Comparison of ENCODE assay signal across 8 mouse cellular contexts in genomic region chr8:27677143-27678106, GRCm38 (mm10).
DNase-seq lines count a peak whose midpoint lies in the region; ATAC-seq lines count a peak whose summit lies in the region.

No protein-coding gene starts in this region.

- H3K9me3 ChIP-seq in forebrain, embryonic 15.5 days: no peaks in the 10 kb centered on the region
- no peaks in the 10 kb centered on the region for H3K9me3 ChIP-seq in midbrain, embryonic 11.5 days (ENCODE audit: control insufficient read depth, low read length)

- no peaks in the 10 kb centered on the region for H3K27me3 ChIP-seq in forebrain, embryonic 15.5 days
- no peaks in the 10 kb centered on the region for H3K27me3 ChIP-seq in midbrain, embryonic 11.5 days (ENCODE audit: control insufficient read depth, insufficient read depth, low read length)

- WGBS in forebrain, embryonic 15.5 days: 33% methylated on average over 13 of the region's 13 CpGs
- 37% methylated on average over 13 of the region's 13 CpGs for WGBS in midbrain, embryonic 11.5 days

- no peak overlapping the region for H3K4me2 ChIP-seq in forebrain, embryonic 15.5 days (replicated peaks)
- no peak overlapping the region for H3K4me2 ChIP-seq in midbrain, embryonic 11.5 days

- peak; percentile 5 for DNase-seq in adrenal gland, adult 2 months
- no peak for DNase-seq in adrenal gland, adult 8-10 months
- peak; percentile 48 for DNase-seq in A20 (ENCODE audit: low read depth, low spot score)
- DNase-seq in c-Kit-positive CD71-positive TER-119-positive erythroid progenitor cells, embryonic 14.5 days (ENCODE audit: low spot score): peak; percentile 15
- DNase-seq in kidney, postnatal 10 days: peak; percentile 57
- DNase-seq in midbrain, embryonic 11.5 days (ENCODE audit: low spot score, missing footprints): peak; percentile 88
- DNase-seq in testis, postnatal 14 days (ENCODE audit: low spot score): peak; percentile 7

- H3K36me3 ChIP-seq in forebrain, embryonic 15.5 days: no peaks in the 10 kb centered on the region
- no peaks in the 10 kb centered on the region for H3K36me3 ChIP-seq in midbrain, embryonic 11.5 days (ENCODE audit: control insufficient read depth, insufficient read depth, low read length)

- peak; percentile 67 for ATAC-seq in forebrain, embryonic 15.5 days (replicated peaks)
- ATAC-seq in midbrain, embryonic 11.5 days (ENCODE audit: low FRiP score): peak; percentile 60

- H3K4me1 ChIP-seq in forebrain, embryonic 15.5 days: peaks cover 12% of the 10 kb centered on the region; the same call in 1 of the 2 replicates
- no peaks in the 10 kb centered on the region for H3K4me1 ChIP-seq in midbrain, embryonic 11.5 days (ENCODE audit: control insufficient read depth, insufficient read depth, low read length)

- H3K27ac ChIP-seq in forebrain, embryonic 15.5 days (replicated peaks): no peak overlapping the region
- H3K27ac ChIP-seq in midbrain, embryonic 11.5 days (ENCODE audit: low read depth, low read length): no peak overlapping the region

- 0 out of 2 replicates have a peak overlapping the region, but pooled peaks have one; percentile 24 for H3K9ac ChIP-seq in forebrain, embryonic 15.5 days (replicated peaks)
- H3K9ac ChIP-seq in midbrain, embryonic 11.5 days (ENCODE audit: low read length): no peak overlapping the region

- H3K4me3 ChIP-seq in forebrain, embryonic 15.5 days: no peak overlapping the region
- no peak overlapping the region for H3K4me3 ChIP-seq in midbrain, embryonic 11.5 days (ENCODE audit: low read depth, low read length)
